Mouse (Mus musculus) G1E (cell line): ENCODE measurements around the gene Bscl2.

Experiments
- CTCF ChIP-seq: IDR thresholded peaks from 2 replicates; pipeline ENCODE4 v1.5.1; 2012; ENCODE audit warnings: low read depth, low read length, inconsistent platforms, mixed read lengths
- GATA2 ChIP-seq: IDR thresholded peaks from 2 replicates; pipeline ENCODE4 v1.6.1; 2012; ENCODE audit warnings: low read depth, low read length, inconsistent platforms, borderline replicate concordance

- TF ChIP-seq CTCF (no peak), GATA2 (no peak)
These were observed 48.7 kb upstream of the Bscl2 start for GRCm38 (mm10) chr19:8788521-8788920.
